Mouse (Mus musculus) bone marrow, adult 2 months (tissue): ENCODE results near the gene Mid1.
"Not testable (repeated sequence)": the region's sequence is repeated elsewhere in the genome, so short reads cannot be mapped to it uniquely, and the experiment has no call there.

ENCODE experiments used
- CTCF ChIP-seq: fragments of 200-500 bp; IDR thresholded peaks from 2 replicates; pipeline ENCODE4 v1.5.1; 2011; ENCODE audit warnings: low read length, control low read depth; ENCODE audit not compliant: control insufficient read depth, insufficient read depth
- POLR2A ChIP-seq: fragments of 200-500 bp; IDR thresholded peaks from 2 replicates; pipeline ENCODE4 v1.6.1; 2011; ENCODE audit warnings: low read depth, mild to moderate bottlenecking, control low read depth, low read length, borderline replicate concordance; ENCODE audit not compliant: control insufficient read depth

GRCm38 (mm10) chrX:169999226-169999883 lies 314.4 kb downstream of the Mid1 start:
- not testable (repeated sequence) for TF ChIP-seq CTCF, POLR2A
